Mouse (Mus musculus): ENCODE results near the gene Hist1h2bq. TPM values are rescaled to one million over a fixed set of nuclear protein-coding genes. Genes with fewer than 3 reads are reported as not detected.

The Hist1h2bq gene
- polyA plus RNA-seq (2012; rRNA removed) = 8.2 and 8.5 TPM in 2 replicates

GRCm38 (mm10) chr13:21810073-21810472, at the start of gene Hist1h2bq, which contains the start of gene Hist1h2ao:
TSS of gene Hist1h2bq (minus strand) at chr13:21810197.
TSS of gene Hist1h2ao (plus strand) at chr13:21810465.

GRCm38 (mm10) chr13:21833461-21833860, 23.5 kb upstream of the Hist1h2bq start, which contains the start of the genes Hist1h2ap and Hist1h2br:
TSS of gene Hist1h2ap (minus strand) at chr13:21833507.
TSS of gene Hist1h2br (plus strand) at chr13:21833743.

DNA sequence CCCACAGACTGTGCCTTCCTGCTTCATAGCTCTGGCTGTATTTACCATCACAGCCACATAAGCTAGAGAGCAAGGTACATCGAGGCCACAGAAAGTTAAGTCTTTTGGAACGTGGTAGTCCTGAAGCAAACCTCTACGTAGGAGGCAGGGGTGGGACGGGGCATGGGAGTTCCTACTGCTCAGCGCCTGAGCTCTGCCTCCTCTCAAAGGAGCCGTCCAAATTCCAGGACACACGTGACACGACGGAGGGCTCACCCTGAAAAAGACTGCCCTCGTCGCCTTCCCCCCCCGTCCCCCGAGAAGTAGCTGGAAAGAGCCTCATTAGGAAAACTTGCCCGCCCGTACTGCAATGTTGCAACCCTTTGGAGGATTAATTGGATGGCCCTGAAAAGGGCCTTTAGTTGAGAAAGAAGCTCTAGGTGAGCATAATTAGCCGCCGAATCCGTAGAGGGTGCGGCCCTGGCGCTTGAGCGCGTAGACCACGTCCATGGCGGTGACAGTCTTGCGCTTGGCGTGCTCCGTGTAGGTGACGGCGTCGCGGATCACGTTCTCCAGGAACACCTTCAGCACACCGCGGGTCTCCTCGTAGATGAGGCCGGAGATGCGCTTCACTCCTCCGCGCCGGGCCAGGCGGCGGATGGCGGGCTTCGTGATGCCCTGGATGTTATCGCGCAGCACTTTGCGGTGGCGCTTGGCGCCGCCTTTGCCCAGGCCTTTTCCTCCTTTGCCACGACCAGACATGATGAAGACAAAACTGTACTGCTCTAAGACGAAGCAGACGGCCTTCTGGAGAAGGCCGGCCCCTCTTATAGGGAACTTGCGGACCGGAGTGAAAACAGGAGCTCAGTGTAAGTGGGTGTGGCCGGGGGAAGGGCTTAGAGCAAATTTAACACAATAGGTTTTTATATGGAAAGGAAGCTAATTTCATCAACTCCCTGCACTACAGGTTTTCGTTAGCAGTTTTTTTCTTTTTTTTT, 21.7 kb upstream of the Hist1h2bq start, which contains the start of gene Hist1h4n:
Gene Hist1h4n, minus strand, starts transcription at position 779 of the 977 bp plus-strand sequence.

GRCm38 (mm10) chr13:21811539-21811938, 1.5 kb upstream of the Hist1h2bq start, which contains the start of gene Hist1h4m:
TSS of gene Hist1h4m (plus strand) at chr13:21811746.

DNA sequence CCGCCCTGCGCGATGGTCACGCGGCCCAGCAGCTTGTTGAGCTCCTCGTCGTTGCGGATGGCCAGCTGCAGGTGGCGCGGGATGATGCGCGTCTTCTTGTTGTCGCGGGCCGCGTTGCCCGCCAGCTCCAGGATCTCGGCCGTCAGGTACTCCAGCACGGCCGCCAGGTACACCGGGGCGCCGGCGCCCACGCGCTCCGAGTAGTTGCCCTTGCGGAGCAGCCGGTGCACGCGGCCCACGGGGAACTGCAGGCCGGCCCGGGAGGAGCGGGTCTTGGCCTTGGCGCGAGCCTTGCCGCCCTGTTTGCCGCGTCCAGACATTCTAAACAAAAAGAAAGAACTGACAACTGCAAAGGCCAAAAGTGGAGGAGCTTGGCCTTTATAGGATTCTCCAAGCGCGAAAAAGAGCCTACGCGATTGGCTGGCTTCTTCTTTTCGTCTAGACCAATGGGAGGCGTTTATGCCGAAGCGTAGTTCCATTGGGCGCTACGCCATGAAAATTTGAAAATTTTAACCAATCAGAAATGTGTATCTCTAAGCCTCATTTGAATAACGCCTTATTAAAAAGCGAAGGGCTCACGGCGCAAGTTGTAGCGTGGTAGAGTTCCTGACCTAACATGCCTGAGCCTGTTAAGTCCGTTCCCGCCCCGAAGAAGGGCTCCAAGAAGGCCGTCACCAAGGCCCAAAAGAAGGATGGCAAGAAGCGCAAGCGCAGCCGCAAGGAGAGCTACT, 22.9 kb downstream of the Hist1h2bq start, which contains the start of the genes Hist1h2an and Hist1h2bp:
Gene Hist1h2an, minus strand, starts transcription at position 320 of the 731 bp plus-strand sequence.
Gene Hist1h2bp, plus strand, starts transcription at position 563 of the 731 bp plus-strand sequence.

GRCm38 (mm10) chr13:21783255-21783617, 26.8 kb downstream of the Hist1h2bq start, which contains the start of gene Hist1h3i:
TSS of gene Hist1h3i (minus strand) at chr13:21783370.

GRCm38 (mm10) chr13:21779767-21780731, 29.9 kb downstream of the Hist1h2bq start, which contains the start of gene Hist1h1b:
TSS of gene Hist1h1b (minus strand) at chr13:21780625.

Other genes starting within 250 kb of the Hist1h2bq start
- gene Olfr1364, start 228.4 kb downstream of the Hist1h2bq start, polyA plus RNA-seq (2012; rRNA removed) = not detected in 2 replicates
- not detected in 2 replicates for gene Olfr1362, start 196.2 kb downstream of the Hist1h2bq start, polyA plus RNA-seq (2012; rRNA removed)
- not detected in 2 replicates for gene Olfr11, start 167.7 kb downstream of the Hist1h2bq start, polyA plus RNA-seq (2012; rRNA removed)
- not detected in 2 replicates for gene Olfr1361, start 146.8 kb downstream of the Hist1h2bq start, polyA plus RNA-seq (2012; rRNA removed)
- not detected in 2 replicates for gene Olfr1360, start 132.8 kb downstream of the Hist1h2bq start, polyA plus RNA-seq (2012; rRNA removed)
- not detected in 2 replicates for gene Olfr1359, start 112.1 kb downstream of the Hist1h2bq start, polyA plus RNA-seq (2012; rRNA removed)
- 6.6 and 13.7 TPM in 2 replicates for gene Hist1h2bl, start 94.1 kb downstream of the Hist1h2bq start, polyA plus RNA-seq (2012; rRNA removed)
- gene Hist1h2ai, start 93.8 kb downstream of the Hist1h2bq start, polyA plus RNA-seq (2012; rRNA removed) = 11.5 and 14.4 TPM in 2 replicates
- gene Hist1h3h, start 92.5 kb downstream of the Hist1h2bq start, polyA plus RNA-seq (2012; rRNA removed) = 23.9 and 36.2 TPM in 2 replicates
- 6.2 and 11.0 TPM in 2 replicates for gene Hist1h2bm, start 88.2 kb downstream of the Hist1h2bq start, polyA plus RNA-seq (2012; rRNA removed)
- 11.4 and 17.3 TPM in 2 replicates for gene Hist1h4j, start 75.1 kb downstream of the Hist1h2bq start, polyA plus RNA-seq (2012; rRNA removed)
- gene Hist1h4k, start 59.7 kb downstream of the Hist1h2bq start, polyA plus RNA-seq (2012; rRNA removed) = 23.8 and 36.9 TPM in 2 replicates
- 18.5 and 25.0 TPM in 2 replicates for gene Hist1h2ak, start 56.4 kb downstream of the Hist1h2bq start, polyA plus RNA-seq (2012; rRNA removed)
- gene Hist1h2bn, start 56.1 kb downstream of the Hist1h2bq start, polyA plus RNA-seq (2012; rRNA removed) = 5.4 and 11.4 TPM in 2 replicates
- gene Hist1h1b, start 29.6 kb downstream of the Hist1h2bq start, polyA plus RNA-seq (2012; rRNA removed) = 3.8 and 6.4 TPM in 2 replicates
- 22.6 and 39.5 TPM in 2 replicates for gene Hist1h3i, start 26.8 kb downstream of the Hist1h2bq start, polyA plus RNA-seq (2012; rRNA removed)
- gene Hist1h2an, start 23.0 kb downstream of the Hist1h2bq start, polyA plus RNA-seq (2012; rRNA removed) = 4.9 and 9.4 TPM in 2 replicates
- gene Hist1h2bp, start 22.7 kb downstream of the Hist1h2bq start, polyA plus RNA-seq (2012; rRNA removed) = 1.1 and 1.5 TPM in 2 replicates
- 0.21 TPM in 1 of 2 replicates, not detected in the other for gene Hist1h2ao, start 268 bp upstream of the Hist1h2bq start, polyA plus RNA-seq (2012; rRNA removed)
- gene Hist1h4m, start 1.5 kb upstream of the Hist1h2bq start, polyA plus RNA-seq (2012; rRNA removed) = 0.50 TPM in 1 of 2 replicates, not detected in the other
- gene Hist1h4n, start 22.0 kb upstream of the Hist1h2bq start, polyA plus RNA-seq (2012; rRNA removed) = 20.1 and 31.8 TPM in 2 replicates
- 31.6 and 43.2 TPM in 2 replicates for gene Hist1h2ap, start 23.3 kb upstream of the Hist1h2bq start, polyA plus RNA-seq (2012; rRNA removed)
- gene Hist1h2br, start 23.5 kb upstream of the Hist1h2bq start, polyA plus RNA-seq (2012; rRNA removed) = 3.8 and 12.2 TPM in 2 replicates
- gene Zfp184, start 134.9 kb upstream of the Hist1h2bq start, polyA plus RNA-seq (2012; rRNA removed) = 13.1 and 15.7 TPM in 2 replicates
- not detected in 2 replicates for gene Pom121l2, start 171.0 kb upstream of the Hist1h2bq start, polyA plus RNA-seq (2012; rRNA removed)
- gene Prss16, start 199.5 kb upstream of the Hist1h2bq start, polyA plus RNA-seq (2012; rRNA removed) = 0.09 and 0.18 TPM in 2 replicates
- 2.9 and 4.5 TPM in 2 replicates for gene Hist1h2ah, start 225.4 kb upstream of the Hist1h2bq start, polyA plus RNA-seq (2012; rRNA removed)
- gene Hist1h2bk, start 225.7 kb upstream of the Hist1h2bq start, polyA plus RNA-seq (2012; rRNA removed) = 11.7 and 20.3 TPM in 2 replicates
- gene Hist1h4i, start 231.2 kb upstream of the Hist1h2bq start, polyA plus RNA-seq (2012; rRNA removed) = 26.1 and 35.7 TPM in 2 replicates
- gene Hist1h2ag, start 232.7 kb upstream of the Hist1h2bq start, polyA plus RNA-seq (2012; rRNA removed) = 32.8 and 39.2 TPM in 2 replicates
- gene Hist1h2bj, start 233.0 kb upstream of the Hist1h2bq start, polyA plus RNA-seq (2012; rRNA removed) = 11.0 and 15.5 TPM in 2 replicates